Mouse (Mus musculus) MEL-GATA-1-ER (cell line): ENCODE measurements around the gene Nrap.

Experiments used
- DNase-seq: peaks from one replicate; pipeline ENCODE4 v3.0.0-alpha.2; 2012; ENCODE audit warnings: low read depth; ENCODE audit errors: extremely low read depth

Gene Nrap

DNA sequence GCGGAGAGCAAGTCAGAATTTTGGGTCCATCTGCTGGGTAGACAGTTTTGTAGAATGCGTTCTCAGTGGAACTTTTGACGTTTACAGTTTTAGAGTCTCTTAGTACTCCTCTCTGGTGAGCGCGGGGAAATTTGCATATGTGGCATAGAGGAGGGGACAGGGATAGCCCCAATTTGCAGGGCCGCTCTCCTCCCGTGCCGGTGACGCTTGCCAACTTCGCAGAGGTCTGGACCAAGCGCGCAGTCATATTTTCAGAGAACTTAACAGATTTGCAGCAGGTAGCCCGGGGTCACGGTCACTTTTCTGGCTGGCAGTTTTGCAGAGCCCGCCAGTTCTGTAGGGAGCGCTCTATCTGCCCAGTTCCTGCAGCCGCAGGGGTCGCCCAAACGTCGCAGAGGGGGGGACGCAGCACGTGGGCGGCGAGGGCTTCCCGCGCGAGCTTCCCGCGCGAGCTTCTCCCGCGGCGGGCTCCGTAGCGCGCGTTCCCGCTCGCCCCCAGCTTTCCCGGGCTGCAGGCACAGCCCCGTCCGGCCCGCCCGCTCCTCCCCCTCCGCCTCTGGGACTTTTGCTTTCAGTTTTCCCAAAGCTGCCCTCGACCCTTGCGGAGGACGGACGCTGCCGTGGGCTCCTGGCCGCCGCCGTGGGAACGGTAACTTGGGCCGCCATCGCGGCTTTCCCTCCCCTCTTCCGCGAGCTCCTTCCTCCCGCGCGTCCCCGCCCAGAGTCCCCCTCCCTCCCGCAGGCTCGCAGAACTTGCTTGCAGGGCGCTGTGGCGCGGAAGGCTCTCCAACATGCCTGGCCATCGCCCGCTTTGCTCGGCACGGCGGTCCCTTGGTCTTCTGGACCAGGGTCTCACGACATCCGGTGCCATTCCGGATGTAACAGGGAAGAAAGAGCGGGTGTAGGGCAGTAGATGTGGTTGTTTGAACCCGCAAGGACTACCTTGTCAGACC, 7.1 kb upstream of the Nrap start, which contains the start of gene Casp7:
Gene Casp7, plus strand, starts transcription at position 461 of the 953 bp plus-strand sequence.
- DNase-seq: peak; percentile 56

- DNase-seq: peak; percentile 53
Observed at GRCm38 (mm10) chr19:56396227-56396626, 6.4 kb upstream of the Nrap start.

- DNase-seq: peak; percentile 16
Observed at GRCm38 (mm10) chr19:56395183-56395935, 5.5 kb upstream of the Nrap start.

GRCm38 (mm10) chr19:56393311-56393866, 3.6 kb upstream of the Nrap start:
- no peak for DNase-seq

DNA sequence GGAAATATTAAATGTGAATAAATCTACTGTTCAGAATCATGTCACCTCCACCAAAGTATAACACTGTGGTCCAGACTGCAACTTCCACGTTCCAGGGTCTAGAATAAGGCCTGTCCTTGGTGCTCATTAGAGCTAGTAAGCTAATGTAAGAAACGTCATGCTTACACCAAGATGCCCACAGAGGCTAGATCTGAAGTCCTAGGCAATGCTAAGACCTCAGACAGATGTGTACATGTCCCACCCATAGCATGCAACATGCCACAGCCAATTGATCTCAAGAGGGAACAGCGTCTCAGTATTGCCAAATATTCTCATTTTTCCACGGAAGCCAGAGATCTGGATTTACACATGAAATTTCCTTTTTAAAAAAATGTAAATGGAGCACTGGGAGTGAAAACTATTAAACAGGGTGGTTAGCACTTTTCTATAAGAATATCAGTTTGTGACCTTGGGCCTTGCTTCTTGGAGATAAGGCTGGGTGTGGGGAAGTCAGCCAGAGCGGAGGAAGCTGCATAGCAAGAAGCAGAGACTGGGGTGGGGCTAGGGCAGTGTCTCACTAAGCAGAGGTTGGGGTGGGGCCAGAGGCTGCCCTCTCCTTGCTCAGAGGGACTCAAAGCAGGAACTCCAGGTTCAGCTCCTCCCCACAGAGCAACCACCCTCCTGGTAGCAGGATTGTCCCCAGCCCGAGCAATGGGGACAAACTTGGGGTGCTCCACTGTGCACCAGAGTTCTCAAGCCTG, 1.6 kb upstream of the Nrap start:
- peak; percentile 100 for DNase-seq

DNA sequence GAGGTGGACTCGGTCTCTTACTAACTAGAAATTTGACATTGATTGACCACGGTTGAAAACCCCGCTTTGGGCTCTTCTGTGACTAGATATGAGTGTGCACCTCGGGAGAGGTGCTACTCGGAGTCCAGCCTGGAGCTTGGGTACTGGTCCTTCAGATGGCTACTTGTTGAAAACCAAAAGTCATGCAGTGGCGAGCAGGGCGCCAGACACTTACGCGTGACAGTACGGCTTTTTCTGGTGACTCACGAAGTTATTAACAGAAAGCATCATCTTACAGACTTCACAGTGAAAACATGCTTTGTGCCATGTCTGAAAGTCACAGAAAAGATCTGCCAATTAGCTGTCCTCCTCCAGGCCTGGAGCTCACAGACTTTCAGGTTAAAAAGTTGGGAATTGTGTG, 661 bp downstream of the Nrap start:
- no peak for DNase-seq

DNA sequence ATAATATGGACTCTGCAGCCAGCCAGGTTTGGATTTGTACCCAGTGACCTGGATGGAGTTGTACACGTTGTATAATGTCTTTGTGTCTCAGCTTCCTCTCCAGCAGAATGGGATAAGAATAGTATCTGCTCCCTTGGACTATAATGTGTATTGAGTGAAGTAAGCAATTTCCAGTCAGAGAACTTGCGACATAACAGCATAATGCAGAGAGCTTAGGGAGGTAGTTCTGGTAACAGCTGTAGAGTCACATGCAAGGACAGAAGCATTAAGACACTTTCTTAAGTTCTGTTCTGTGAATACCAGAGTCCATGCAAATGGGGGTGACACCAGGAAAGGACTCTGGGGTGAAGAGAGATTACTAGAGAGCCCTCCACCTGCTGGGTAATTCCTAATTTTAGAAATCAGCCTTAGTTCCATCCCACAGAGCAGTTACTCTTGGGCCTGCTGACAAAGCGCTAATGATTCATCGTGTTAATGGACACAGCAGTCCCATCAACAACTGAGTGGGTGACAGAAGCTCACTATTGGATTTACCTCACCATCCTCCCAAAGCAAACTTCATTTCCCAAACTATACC, 2.0 kb downstream of the Nrap start:
- DNase-seq: no peak

DNA sequence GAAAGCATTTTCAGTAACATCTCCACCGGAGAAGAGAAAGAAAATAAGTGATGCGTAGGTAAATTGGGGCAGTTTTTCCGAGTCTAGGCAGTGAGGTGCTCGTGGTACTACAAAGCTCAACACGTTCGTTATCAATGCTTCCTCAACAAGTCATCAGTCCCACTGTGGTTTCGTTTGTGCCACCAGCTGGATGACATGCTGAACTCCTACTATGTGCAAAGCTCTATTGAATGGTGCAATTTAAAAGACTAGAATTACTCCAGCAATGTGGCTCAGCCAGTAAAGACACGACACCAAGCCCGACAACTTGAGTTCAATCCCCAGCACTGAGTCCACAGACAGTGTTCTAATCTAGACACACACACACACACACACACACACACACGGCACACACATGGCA, 3.7 kb downstream of the Nrap start:
- DNase-seq: no peak

- no peak for DNase-seq
Observed at GRCm38 (mm10) chr19:56385546-56385945, 4.3 kb downstream of the Nrap start.

DNA sequence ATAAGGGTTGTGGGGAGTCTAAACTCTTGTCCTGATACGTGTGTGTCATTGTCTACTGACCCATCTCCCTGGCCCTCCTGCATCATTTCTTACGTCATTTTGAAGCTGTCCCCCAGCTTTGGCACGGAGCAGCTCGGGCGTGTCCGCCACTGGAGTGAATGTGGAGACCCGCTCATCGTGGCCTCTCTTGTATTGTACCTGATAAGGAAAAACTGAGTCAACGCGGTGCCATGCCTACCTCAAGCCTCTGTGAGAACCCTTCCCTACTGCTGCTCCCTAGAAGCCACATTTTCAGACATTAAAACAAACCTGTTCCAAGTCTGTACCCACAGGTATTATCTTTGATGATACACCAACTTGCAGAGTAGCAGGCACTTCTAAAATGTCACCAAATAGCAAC, 8.4 kb downstream of the Nrap start:
- DNase-seq: no peak

DNA sequence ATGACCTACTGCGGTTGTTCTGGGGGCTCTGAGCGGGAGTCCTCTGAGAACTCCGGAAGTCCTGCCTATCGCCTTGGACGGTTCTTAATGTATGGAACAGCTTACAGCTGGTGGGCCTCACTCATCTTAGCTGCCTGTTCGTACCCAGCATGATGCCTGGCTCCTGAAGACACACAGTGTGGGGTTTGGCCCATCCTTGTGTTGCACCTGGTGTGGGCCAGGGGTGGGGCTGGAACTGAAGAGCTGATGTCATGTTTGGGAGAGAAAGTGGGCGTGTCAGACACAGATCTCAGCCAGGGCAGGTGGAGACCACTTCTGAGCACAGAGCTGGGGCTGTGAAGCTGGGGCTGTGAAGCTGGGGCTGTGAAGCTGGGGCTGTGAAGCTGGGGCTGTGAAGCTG, 9.5 kb downstream of the Nrap start:
- DNase-seq: no peak

- DNase-seq: no peak
Observed at GRCm38 (mm10) chr19:56378554-56379172, 11.2 kb downstream of the Nrap start.

- peak; percentile 55 for DNase-seq
Observed at GRCm38 (mm10) chr19:56378007-56378406, 11.8 kb downstream of the Nrap start.

DNA sequence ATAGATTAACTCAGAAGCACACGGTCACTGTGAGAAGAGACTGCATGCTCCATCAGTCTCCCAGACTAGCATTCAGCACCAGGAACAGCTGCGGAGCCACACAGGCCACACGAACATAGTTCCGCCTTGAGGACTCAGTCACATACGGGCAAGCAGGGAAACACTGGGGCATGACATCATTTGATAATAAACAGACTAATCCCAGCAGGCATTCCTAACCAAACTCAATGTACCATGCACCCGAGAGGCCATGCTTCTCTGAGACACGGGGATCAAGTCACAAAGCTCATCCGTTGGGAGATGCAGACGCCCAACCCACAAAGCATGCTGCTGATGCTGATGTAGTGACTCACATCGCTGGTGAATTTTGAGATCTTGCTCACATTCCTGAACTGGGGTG, 15.8 kb downstream of the Nrap start:
- no peak for DNase-seq

DNA sequence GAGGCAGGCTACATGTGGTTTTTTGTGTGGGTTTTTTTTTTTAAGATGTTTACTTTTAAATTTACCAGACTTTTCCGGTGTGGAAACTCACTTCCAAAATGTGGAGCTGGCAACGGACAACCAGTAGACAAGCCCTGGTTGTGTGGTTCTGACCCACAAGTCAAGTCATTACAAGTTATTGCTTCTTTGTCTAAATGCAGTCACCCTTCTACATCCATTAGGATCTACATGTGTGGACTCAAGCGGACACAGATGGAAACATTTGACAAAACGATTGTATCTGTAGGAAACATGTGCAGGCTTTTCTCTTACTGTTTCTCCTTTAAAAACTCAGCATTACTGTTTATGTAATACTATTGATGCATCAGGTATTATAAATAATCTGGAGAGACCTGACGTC, 16.6 kb downstream of the Nrap start:
- no peak for DNase-seq

- no peak for DNase-seq
Observed at GRCm38 (mm10) chr19:56372226-56372625, 17.6 kb downstream of the Nrap start.

GRCm38 (mm10) chr19:56370389-56371150, 19.3 kb downstream of the Nrap start:
- DNase-seq: no peak

DNA sequence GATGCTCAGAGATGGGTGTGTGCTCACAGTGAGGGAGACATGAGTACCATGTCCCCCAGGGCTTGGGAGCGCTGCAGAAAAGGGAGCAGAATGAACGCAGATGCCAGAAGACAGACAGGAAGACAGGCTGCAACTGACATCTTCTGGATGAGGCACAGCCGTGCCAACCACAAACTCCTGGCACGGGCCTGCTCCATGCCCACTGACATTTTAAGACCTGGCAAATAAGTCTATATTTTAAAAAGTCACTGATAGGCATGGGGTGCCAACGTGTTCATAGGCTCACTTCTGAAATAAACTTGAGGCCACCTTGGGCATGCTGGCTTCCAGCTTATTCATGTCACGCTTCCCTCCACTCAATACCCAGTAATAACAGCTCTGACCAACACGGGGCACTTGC, 20.9 kb downstream of the Nrap start:
- DNase-seq: no peak

DNA sequence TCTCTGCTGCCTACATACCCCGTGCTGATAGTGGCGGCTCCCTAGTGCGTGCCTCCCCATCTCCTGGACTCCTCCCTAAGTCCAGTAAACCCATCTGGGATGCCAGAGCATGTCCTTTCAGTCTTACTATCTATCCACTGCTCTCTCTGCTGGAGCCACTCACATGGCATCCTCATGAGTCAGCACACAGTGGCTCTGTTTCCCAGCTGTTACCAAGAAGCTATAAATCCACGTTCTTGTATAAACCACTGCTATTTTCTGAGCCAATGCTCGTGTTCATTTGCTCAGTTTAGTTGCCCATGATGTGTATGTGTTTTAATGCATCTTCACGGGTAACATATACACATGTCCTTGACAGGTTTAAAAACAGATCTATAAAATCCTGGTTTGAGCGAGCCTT, 22.1 kb downstream of the Nrap start:
- no peak for DNase-seq

GRCm38 (mm10) chr19:56366625-56367024, 23.2 kb downstream of the Nrap start:
- DNase-seq: no peak
